Mouse (Mus musculus): ENCODE measurements at regions not wholly inside any gene's neighbourhood (a gene's known extent, or its start where the extent isn't known, plus 50 kb on each side); places are given as distances from the start of the nearest gene placed in this dataset.
"Not testable (repeated sequence)": the region's sequence is repeated elsewhere in the genome, so short reads cannot be mapped to it uniquely, and the experiment has no call there.

GRCm38 (mm10) chr14:53634320-53634979, 619.5 kb downstream of the Dad1 start:
- in situ Hi-C loops (cut with MboI, MseI): loop anchor here in 1 of 2 experiments (25.0 kb wide), 1 partner anchor 372 kb away; no protein-coding TSS in a partner anchor

GRCm38 (mm10) chr14:53633743-53634142, 620.2 kb downstream of the Dad1 start:
- in situ Hi-C loops (cut with MboI, MseI): loop anchor here in 1 of 2 experiments (25.0 kb wide), 1 partner anchor 371 kb away; no protein-coding TSS in a partner anchor

- in situ Hi-C loops (cut with MboI, MseI): not testable (repeated sequence)
These were observed 632.5 kb downstream of the Dad1 start for GRCm38 (mm10) chr14:53621376-53621775.

DNA sequence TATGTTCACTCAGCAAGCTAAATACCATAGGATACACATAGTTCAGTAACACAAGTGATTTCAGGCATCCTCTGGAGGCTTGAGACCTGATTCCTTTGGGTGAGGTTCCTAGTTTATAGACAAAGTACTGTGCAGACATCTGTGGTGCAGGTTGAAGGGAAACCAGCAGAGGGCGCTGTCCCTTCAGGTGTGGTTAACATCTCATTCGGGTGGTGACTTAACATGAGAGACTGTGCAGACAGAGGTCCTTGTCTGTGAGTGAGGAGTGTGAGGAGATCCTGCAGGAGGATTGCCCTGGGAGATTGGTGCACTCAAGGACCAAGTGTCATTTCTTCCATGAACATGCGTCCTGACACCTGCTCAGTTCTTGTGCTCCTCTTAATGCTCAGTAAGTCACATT, 637.8 kb downstream of the Dad1 start:
- in situ Hi-C loops (cut with MboI, MseI): loop anchor here in 1 of 2 experiments (10.0 kb wide), 1 partner anchor 559 kb away; no protein-coding TSS in a partner anchor

GRCm38 (mm10) chr14:53614341-53614740, 639.6 kb downstream of the Dad1 start:
- in situ Hi-C loops (cut with MboI, MseI): loop anchor here in 1 of 2 experiments (10.0 kb wide), 1 partner anchor 560 kb away; no protein-coding TSS in a partner anchor

- in situ Hi-C loops (cut with MboI, MseI): not testable (repeated sequence)
These were observed 654.6 kb downstream of the Dad1 start for GRCm38 (mm10) chr14:53599299-53599698.

GRCm38 (mm10) chr14:53597287-53597686, 656.6 kb downstream of the Dad1 start:
- in situ Hi-C loops (cut with MboI, MseI): not testable (repeated sequence)

DNA sequence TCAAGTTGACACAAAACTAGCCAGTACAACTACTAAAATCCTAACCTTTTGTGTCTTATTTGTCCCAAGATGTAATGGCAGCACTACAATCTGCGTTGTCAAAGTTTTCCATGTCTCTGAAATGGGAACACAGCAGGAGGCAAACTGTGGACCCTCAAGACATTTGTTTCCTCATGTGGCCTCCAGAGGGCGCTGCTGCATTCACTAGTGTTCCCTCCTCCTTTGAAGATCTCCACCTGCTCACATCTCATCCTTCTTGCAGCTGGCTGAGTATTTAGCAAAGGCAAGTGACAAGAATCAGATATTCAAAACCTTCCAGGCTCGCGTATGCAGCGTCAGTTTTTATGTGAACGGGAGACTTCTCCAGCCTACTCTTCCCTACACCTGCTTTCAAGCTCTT, 663.3 kb downstream of the Dad1 start:
- in situ Hi-C loops (cut with MboI, MseI): not testable (repeated sequence)

- in situ Hi-C loops (cut with MboI, MseI): loop anchor here in 1 of 2 experiments (5.0 kb wide), 1 partner anchor 40 kb away; no protein-coding TSS in a partner anchor
These were observed 671.4 kb downstream of the Dad1 start for GRCm38 (mm10) chr14:53582528-53582927.

- in situ Hi-C loops (cut with MboI, MseI): loop anchor here in 1 of 2 experiments (5.0 kb wide), 1 partner anchor 39 kb away; no protein-coding TSS in a partner anchor
These were observed 672.2 kb downstream of the Dad1 start for GRCm38 (mm10) chr14:53581734-53582133.

GRCm38 (mm10) chr14:53576927-53577326, 677.0 kb downstream of the Dad1 start:
- in situ Hi-C loops (cut with MboI, MseI): not testable (repeated sequence)

DNA sequence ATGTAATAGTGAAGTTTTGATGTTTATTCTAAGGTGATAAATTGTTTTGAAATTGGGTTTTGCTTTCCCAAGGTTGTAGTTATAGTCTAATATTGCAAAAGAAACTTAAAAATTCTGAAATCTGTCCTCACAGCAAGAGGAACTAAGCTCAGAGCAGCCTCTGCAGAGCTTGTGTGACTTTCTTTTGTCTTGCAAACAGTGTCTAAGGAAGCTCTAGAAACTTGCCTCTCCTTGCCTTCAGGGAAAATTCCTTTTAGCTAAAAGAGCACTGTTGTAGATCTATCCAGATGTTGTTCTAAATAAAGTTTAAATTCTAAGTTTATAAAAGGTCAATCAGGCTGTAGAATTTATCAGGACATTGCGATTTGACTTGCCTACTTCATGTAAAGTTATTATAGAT, 681.2 kb downstream of the Dad1 start:
- in situ Hi-C loops (cut with MboI, MseI): not testable (repeated sequence)

DNA sequence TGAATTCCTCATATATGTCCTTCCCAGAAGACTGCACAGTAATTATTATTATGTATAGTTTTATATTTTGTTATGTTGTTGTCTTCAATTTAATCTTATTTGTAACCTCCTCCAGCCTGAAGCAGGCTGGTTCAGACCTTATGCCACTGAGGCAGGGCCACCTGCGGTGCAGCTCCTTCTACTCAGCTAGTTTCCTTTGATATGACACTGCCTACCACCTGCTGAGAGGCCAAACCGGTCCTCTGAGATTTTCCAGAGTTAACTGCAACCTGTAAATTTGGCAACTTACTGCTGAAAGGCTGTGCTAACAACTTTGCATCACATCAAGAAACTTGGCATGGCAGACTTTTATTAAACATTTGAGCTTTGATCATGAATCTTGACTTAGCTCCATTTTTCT, 691.3 kb downstream of the Dad1 start:
- in situ Hi-C loops (cut with MboI, MseI): no loop called here

GRCm38 (mm10) chr14:53560146-53560545, 693.8 kb downstream of the Dad1 start:
- in situ Hi-C loops (cut with MboI, MseI): not testable (repeated sequence)

- in situ Hi-C loops (cut with MboI, MseI): not testable (repeated sequence)
These were observed 694.5 kb downstream of the Dad1 start for GRCm38 (mm10) chr14:53559386-53559920.

DNA sequence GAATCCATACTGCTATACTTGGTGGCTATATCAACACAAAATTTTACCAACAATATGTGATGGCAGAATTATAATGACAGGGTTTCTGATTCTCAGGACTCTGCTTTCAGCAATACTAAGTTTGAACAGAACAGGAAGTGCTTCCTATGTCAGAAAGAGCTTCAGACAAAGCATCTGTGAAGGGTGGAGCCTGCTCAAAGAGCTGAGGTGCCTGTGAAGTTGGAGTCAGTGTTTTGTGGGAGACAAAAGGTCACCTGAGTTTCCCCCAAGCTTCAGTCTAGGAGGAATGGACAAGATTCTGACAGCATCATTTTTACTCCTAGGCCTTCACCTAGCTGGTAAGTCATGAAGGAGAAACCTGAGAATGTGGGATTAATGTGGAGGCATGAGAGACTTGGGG, 700.1 kb downstream of the Dad1 start:
- in situ Hi-C loops (cut with MboI, MseI): no loop called here

DNA sequence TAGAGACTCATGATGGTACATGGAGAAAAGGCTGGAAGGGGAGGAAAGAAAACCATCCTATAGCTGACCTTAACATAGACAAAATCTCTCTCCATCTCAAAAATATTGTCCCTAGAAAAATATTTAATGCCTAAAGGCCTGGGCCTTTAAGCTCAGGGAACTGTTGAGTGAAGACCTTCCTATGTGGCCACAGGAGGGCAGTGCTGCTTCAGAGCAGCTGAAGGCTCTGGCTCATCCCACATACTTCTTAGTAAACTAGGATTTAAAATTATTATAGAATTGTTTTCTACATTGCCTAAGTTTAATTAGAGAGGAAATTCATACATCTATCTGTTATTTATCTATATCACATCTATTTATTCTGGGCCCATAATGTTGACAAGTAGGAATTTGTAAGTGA, 706.5 kb downstream of the Dad1 start:
- in situ Hi-C loops (cut with MboI, MseI): loop anchor here in 1 of 2 experiments (25.0 kb wide), 1 partner anchor 640 kb away; no protein-coding TSS in a partner anchor

GRCm38 (mm10) chr14:53545351-53545750, 708.6 kb downstream of the Dad1 start:
- in situ Hi-C loops (cut with MboI, MseI): loop anchor here in 1 of 2 experiments (25.0 kb wide), 1 partner anchor 642 kb away; no protein-coding TSS in a partner anchor

GRCm38 (mm10) chr14:53541640-53542039, 712.3 kb downstream of the Dad1 start:
- in situ Hi-C loops (cut with MboI, MseI): loop anchor here in 1 of 2 experiments (5.0 to 25.0 kb wide), 2 partner anchors 41 to 646 kb away; no protein-coding TSS in a partner anchor

DNA sequence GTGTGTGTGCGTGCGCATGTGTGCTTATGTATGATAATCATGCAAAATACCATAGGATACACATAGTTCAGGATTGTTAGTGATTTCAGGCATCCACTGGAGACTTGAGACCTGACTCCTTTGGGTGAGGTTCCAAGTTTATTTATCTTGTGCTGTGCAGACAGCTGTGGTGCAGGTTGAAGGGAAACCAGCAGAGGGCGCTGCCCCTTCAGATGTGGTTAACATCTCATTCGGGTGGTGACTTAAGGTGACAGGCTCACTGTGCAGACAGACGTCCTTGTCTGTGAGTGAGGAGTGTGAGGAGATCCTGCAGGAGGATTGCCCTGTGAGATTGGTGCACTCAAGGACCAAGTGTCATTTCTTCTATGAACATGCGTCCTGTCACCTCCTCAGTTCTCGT, 716.0 kb downstream of the Dad1 start:
- in situ Hi-C loops (cut with MboI, MseI): loop anchor here in 1 of 2 experiments (25.0 kb wide), 1 partner anchor 649 kb away; no protein-coding TSS in a partner anchor

DNA sequence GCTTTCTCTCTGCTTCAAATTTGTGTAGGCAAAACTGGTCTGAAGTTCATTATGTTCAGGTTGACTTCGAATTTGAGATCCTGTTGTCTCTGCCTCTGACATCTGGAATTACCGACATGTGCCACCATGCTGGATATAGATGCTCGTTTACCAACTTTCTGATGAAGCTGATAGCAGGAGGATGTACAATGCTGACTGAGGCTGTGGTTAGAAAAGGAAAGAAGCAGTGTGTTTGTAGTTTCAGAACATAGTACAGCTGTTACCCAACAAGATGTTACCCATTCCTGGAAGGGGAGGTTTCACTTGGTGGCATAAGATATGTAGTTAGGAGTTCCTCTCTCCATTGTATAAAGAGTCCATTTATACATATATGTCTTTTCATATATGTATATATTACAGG, 730.5 kb downstream of the Dad1 start:
- in situ Hi-C loops (cut with MboI, MseI): not testable (repeated sequence)

- in situ Hi-C loops (cut with MboI, MseI): loop anchor here (5.0 kb wide), 2 partner anchors 387 to 697 kb away; no protein-coding TSS in a partner anchor
These were observed 735.0 kb downstream of the Dad1 start for GRCm38 (mm10) chr14:53518954-53519353.
